Mouse (Mus musculus): ENCODE data around the gene Ahcy. TPM values are rescaled to one million over a fixed set of nuclear protein-coding genes. Genes with fewer than 3 reads are reported as not detected.

Gene Ahcy
- polyA plus RNA-seq (2012; rRNA removed; ENCODE audit: low replicate concordance) = 64.5 and 82.9 TPM in 2 replicates

DNA sequence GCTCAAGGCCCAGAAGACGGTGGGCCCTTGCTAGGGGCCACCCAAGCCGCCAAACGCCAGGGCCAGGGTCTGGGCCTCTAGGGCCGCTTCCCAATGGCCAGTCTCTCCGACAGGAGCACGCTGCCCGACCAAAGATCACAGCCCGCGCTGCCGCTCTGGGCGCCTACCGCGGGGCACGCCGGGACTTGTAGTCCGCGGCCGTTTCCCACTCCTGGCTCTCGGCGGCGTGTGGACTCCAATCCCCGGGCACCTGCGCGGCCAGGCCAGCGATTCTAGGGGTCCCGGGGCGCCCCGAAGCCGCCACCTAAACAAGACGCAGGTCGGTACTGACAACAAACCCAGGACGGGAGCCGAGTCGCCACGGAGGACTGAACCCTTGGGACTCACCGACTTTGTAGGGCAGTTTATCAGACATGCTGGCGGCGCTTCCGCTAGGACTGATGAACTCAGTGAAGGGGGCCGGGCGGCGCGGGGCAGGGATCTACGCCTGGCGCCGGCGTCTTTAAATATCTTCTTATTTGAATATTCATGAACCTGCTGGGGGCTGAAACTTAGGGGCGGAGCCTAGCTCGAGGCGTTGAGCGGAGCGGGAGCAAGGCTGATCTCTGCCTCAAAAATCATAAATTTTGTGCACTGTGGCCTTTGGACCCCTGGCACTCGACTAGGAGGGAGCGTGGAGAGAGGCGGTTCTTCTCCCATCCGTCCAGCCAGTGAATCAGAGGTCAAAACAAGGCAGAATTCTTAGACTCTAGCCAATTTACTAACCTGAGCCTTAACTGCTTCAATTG is at the start of gene Ahcy:
Gene Ahcy (minus strand): TSS at position 520 of the 788 bp plus-strand sequence.

GRCm38 (mm10) chr2:155018251-155018755 is 56.0 kb downstream of the Ahcy start, which contains the start of gene Gm14226:
Gene Gm14226, plus strand, starts transcription at chr2:155018266.

Other genes with a start within 250 kb of the Ahcy start
- 0.59 and 1.9 TPM in 2 replicates for gene Eif2s2, start 181.6 kb downstream of the Ahcy start, polyA plus RNA-seq (2012; rRNA removed; ENCODE audit: low replicate concordance)
- gene Gm14226, start 56.2 kb downstream of the Ahcy start, polyA plus RNA-seq (2012; rRNA removed; ENCODE audit: low replicate concordance) = 0.02 TPM in 1 of 2 replicates, not detected in the other
- 3.7 and 4.7 TPM in 2 replicates for gene Itch, start 59.0 kb upstream of the Ahcy start, polyA plus RNA-seq (2012; rRNA removed; ENCODE audit: low replicate concordance)
- gene Dynlrb1, start 162.0 kb upstream of the Ahcy start, polyA plus RNA-seq (2012; rRNA removed; ENCODE audit: low replicate concordance) = 88.4 and 90.7 TPM in 2 replicates
- 197 and 362 TPM in 2 replicates for gene Map1lc3a, start 201.8 kb upstream of the Ahcy start, polyA plus RNA-seq (2012; rRNA removed; ENCODE audit: low replicate concordance)